Mouse (Mus musculus): ENCODE measurements around the gene Scarb2. TPM values are rescaled to one million over a fixed set of nuclear protein-coding genes. Genes with fewer than 3 reads are reported as not detected.
A peak's percentile ranks its signal among the peaks of the same experiment; 100 is the strongest.

The Scarb2 gene
- polyA plus RNA-seq, 1 experiment, result 16.7 TPM

GRCm38 (mm10) chr5:92489503-92489902 is 17.1 kb downstream of the Scarb2 start:
- Histone ChIP-seq H3K4me3 (replicated peaks; ENCODE audit: control insufficient read depth, low read depth, low read length) (no peak overlapping the region), H3K4me1 (ENCODE audit: control insufficient read depth, insufficient read depth, low read length) (peaks cover 2% of the 10 kb centered on the region; the same call in 1 of the 2 replicates), H3K27ac (ENCODE audit: control insufficient read depth, insufficient read depth, low read depth, low read length, poor library complexity) (no peak overlapping the region)
- WGBS, result 18% methylated on average over 4 of the region's 4 CpGs
- TF ChIP-seq POLR2A (IDR thresholded peaks at IDR 0.05; ENCODE audit: borderline replicate concordance, control insufficient read depth, low read depth, low read length) (no peak), CTCF (IDR thresholded peaks at IDR 0.05; ENCODE audit: control insufficient read depth, insufficient read depth, low read length) (no peak)

GRCm38 (mm10) chr5:92488961-92489360 is 17.7 kb downstream of the Scarb2 start:
- no peak overlapping the region for H3K4me3 ChIP-seq (replicated peaks; ENCODE audit: control insufficient read depth, low read depth, low read length)
- 51% methylated on average over 7 of the region's 7 CpGs for WGBS
- H3K4me1 ChIP-seq (ENCODE audit: control insufficient read depth, insufficient read depth, low read length), result peaks cover 2% of the 10 kb centered on the region; the same call in 1 of the 2 replicates
- no peak for TF ChIP-seq CTCF (IDR thresholded peaks at IDR 0.05; ENCODE audit: control insufficient read depth, insufficient read depth, low read length)
- no peak for TF ChIP-seq POLR2A (IDR thresholded peaks at IDR 0.05; ENCODE audit: borderline replicate concordance, control insufficient read depth, low read depth, low read length)
- no peak overlapping the region for H3K27ac ChIP-seq (ENCODE audit: control insufficient read depth, insufficient read depth, low read depth, low read length, poor library complexity)

GRCm38 (mm10) chr5:92488408-92488807 is 18.2 kb downstream of the Scarb2 start:
- 71% methylated on average over 3 of the region's 3 CpGs for WGBS
- peaks cover 2% of the 10 kb centered on the region; the same call in 1 of the 2 replicates for H3K4me1 ChIP-seq (ENCODE audit: control insufficient read depth, insufficient read depth, low read length)
- no peak overlapping the region for H3K4me3 ChIP-seq (replicated peaks; ENCODE audit: control insufficient read depth, low read depth, low read length)
- H3K27ac ChIP-seq (ENCODE audit: control insufficient read depth, insufficient read depth, low read depth, low read length, poor library complexity), result peak overlapping the region; percentile 43; the same call in 1 of the 2 replicates
- TF ChIP-seq POLR2A (IDR thresholded peaks at IDR 0.05; ENCODE audit: borderline replicate concordance, control insufficient read depth, low read depth, low read length) (no peak), CTCF (IDR thresholded peaks at IDR 0.05; ENCODE audit: control insufficient read depth, insufficient read depth, low read length) (no peak)

- TF ChIP-seq CTCF (IDR thresholded peaks at IDR 0.05; ENCODE audit: control insufficient read depth, insufficient read depth, low read length) (no peak), POLR2A (IDR thresholded peaks at IDR 0.05; ENCODE audit: borderline replicate concordance, control insufficient read depth, low read depth, low read length) (no peak)
- H3K4me3 ChIP-seq (replicated peaks; ENCODE audit: control insufficient read depth, low read depth, low read length), result no peak overlapping the region
- peaks cover 2% of the 10 kb centered on the region; the same call in 1 of the 2 replicates for H3K4me1 ChIP-seq (ENCODE audit: control insufficient read depth, insufficient read depth, low read length)
- H3K27ac ChIP-seq (ENCODE audit: control insufficient read depth, insufficient read depth, low read depth, low read length, poor library complexity), result no peak overlapping the region
- WGBS, result 56% methylated on average over 3 of the region's 3 CpGs
Measured at GRCm38 (mm10) chr5:92486758-92487157, 19.9 kb downstream of the Scarb2 start.

GRCm38 (mm10) chr5:92484880-92485279 is 21.8 kb downstream of the Scarb2 start:
- H3K4me3 ChIP-seq (replicated peaks; ENCODE audit: control insufficient read depth, low read depth, low read length), result no peak overlapping the region
- 42% methylated on average over 7 of the region's 7 CpGs for WGBS
- no peak overlapping the region for H3K27ac ChIP-seq (ENCODE audit: control insufficient read depth, insufficient read depth, low read depth, low read length, poor library complexity)
- TF ChIP-seq CTCF (IDR thresholded peaks at IDR 0.05; ENCODE audit: control insufficient read depth, insufficient read depth, low read length) (no peak), POLR2A (IDR thresholded peaks at IDR 0.05; ENCODE audit: borderline replicate concordance, control insufficient read depth, low read depth, low read length) (no peak)
- H3K4me1 ChIP-seq (ENCODE audit: control insufficient read depth, insufficient read depth, low read length), result no peaks in the 10 kb centered on the region; the same call in 1 of the 2 replicates

GRCm38 (mm10) chr5:92472863-92473262 is 33.8 kb downstream of the Scarb2 start:
- Histone ChIP-seq H3K4me1 (ENCODE audit: control insufficient read depth, insufficient read depth, low read length) (peaks cover 3% of the 10 kb centered on the region; the same call in 1 of the 2 replicates), H3K27ac (ENCODE audit: control insufficient read depth, insufficient read depth, low read depth, low read length, poor library complexity) (no peak overlapping the region), H3K4me3 (replicated peaks; ENCODE audit: control insufficient read depth, low read depth, low read length) (no peak overlapping the region)
- WGBS, result 85% methylated on average over 5 of the region's 5 CpGs
- TF ChIP-seq POLR2A (IDR thresholded peaks at IDR 0.05; ENCODE audit: borderline replicate concordance, control insufficient read depth, low read depth, low read length), result no peak

GRCm38 (mm10) chr5:92471531-92471930 is 35.1 kb downstream of the Scarb2 start:
- TF ChIP-seq CTCF (IDR thresholded peaks at IDR 0.05; ENCODE audit: control insufficient read depth, insufficient read depth, low read length), result no peak
- no peak for TF ChIP-seq POLR2A (IDR thresholded peaks at IDR 0.05; ENCODE audit: borderline replicate concordance, control insufficient read depth, low read depth, low read length)
- Histone ChIP-seq H3K4me1 (ENCODE audit: control insufficient read depth, insufficient read depth, low read length) (peaks cover 7% of the 10 kb centered on the region; the same call in 1 of the 2 replicates), H3K27ac (ENCODE audit: control insufficient read depth, insufficient read depth, low read depth, low read length, poor library complexity) (no peak overlapping the region), H3K4me3 (replicated peaks; ENCODE audit: control insufficient read depth, low read depth, low read length) (no peak overlapping the region)
- WGBS, result 84% methylated on average over 4 of the region's 4 CpGs

GRCm38 (mm10) chr5:92469201-92470130 is 37.2 kb downstream of the Scarb2 start:
- no peak overlapping the region for H3K4me3 ChIP-seq (replicated peaks; ENCODE audit: control insufficient read depth, low read depth, low read length)
- H3K4me1 ChIP-seq (ENCODE audit: control insufficient read depth, insufficient read depth, low read length), result peaks cover 7% of the 10 kb centered on the region; the same call in 1 of the 2 replicates
- no peak overlapping the region for H3K27ac ChIP-seq (ENCODE audit: control insufficient read depth, insufficient read depth, low read depth, low read length, poor library complexity)
- TF ChIP-seq POLR2A (IDR thresholded peaks at IDR 0.05; ENCODE audit: borderline replicate concordance, control insufficient read depth, low read depth, low read length), result no peak
- TF ChIP-seq CTCF (IDR thresholded peaks at IDR 0.05; ENCODE audit: control insufficient read depth, insufficient read depth, low read length), result no peak
- 71% methylated on average over 18 of the region's 18 CpGs for WGBS
